ENCODE assay signal across 8 mouse cellular contexts in genomic region chr11:70431574-70431973, GRCm38 (mm10). TPM values are rescaled to one million over a fixed set of nuclear protein-coding genes. Genes with fewer than 3 reads are reported as not detected.
DNase-seq lines count a peak whose midpoint lies in the region; ATAC-seq and TF ChIP-seq lines count a peak whose summit lies in the region.

No protein-coding gene starts in this region.

- peaks cover 10% of the 10 kb centered on the region for H3K36me3 ChIP-seq in forebrain, embryonic 12.5 days (replicated peaks)
- H3K36me3 ChIP-seq in liver, embryonic 12.5 days = peaks cover 9% of the 10 kb centered on the region
- peaks cover 5% of the 10 kb centered on the region for H3K36me3 ChIP-seq in thymus, adult 2 months (ENCODE audit: control insufficient read depth, insufficient read depth, low read length)

- H3K4me1 ChIP-seq in forebrain, embryonic 12.5 days = peaks cover 30% of the 10 kb centered on the region
- peaks cover 46% of the 10 kb centered on the region for H3K4me1 ChIP-seq in liver, embryonic 12.5 days
- H3K4me1 ChIP-seq in thymus, adult 2 months (replicated peaks; ENCODE audit: control insufficient read depth, insufficient read depth, low read length) = peaks cover 36% of the 10 kb centered on the region

- 30% methylated on average over 5 of the region's 5 CpGs for WGBS in forebrain, embryonic 12.5 days
- 39% methylated on average over 5 of the region's 5 CpGs for WGBS in liver, embryonic 12.5 days (ENCODE audit: insufficient replicate concordance)
- WGBS in thymus, adult 2 months = 60% methylated on average over 5 of the region's 5 CpGs

- no peaks in the 10 kb centered on the region for H3K9me3 ChIP-seq in forebrain, embryonic 12.5 days
- no peaks in the 10 kb centered on the region for H3K9me3 ChIP-seq in liver, embryonic 12.5 days (replicated peaks)

- H3K4me3 ChIP-seq in forebrain, embryonic 12.5 days (replicated peaks) = peak overlapping the region; percentile 82; the same call in 1 of the 2 replicates
- H3K4me3 ChIP-seq in liver, embryonic 12.5 days = peak overlapping the region; percentile 75
- no peak overlapping the region for H3K4me3 ChIP-seq in thymus, adult 2 months (ENCODE audit: control insufficient read depth, insufficient read depth, low read length)

- no peak for TF ChIP-seq CTCF in thymus, adult 2 months (IDR thresholded peaks at IDR 0.05; ENCODE audit: borderline replicate concordance, control insufficient read depth, extremely low read depth, insufficient read depth, low read length, poor library complexity)

- H3K27me3 ChIP-seq in forebrain, embryonic 12.5 days = no peaks in the 10 kb centered on the region
- H3K27me3 ChIP-seq in liver, embryonic 12.5 days (replicated peaks) = no peaks in the 10 kb centered on the region
- H3K27me3 ChIP-seq in thymus, adult 2 months (ENCODE audit: control insufficient read depth, insufficient read depth, low read length) = no peaks in the 10 kb centered on the region

- no peak for ATAC-seq in cerebellum, adult (ENCODE audit: insufficient number of reproducible peaks, low FRiP score, low TSS enrichment)
- no peak for ATAC-seq in forebrain, embryonic 12.5 days (ENCODE audit: low FRiP score)
- no peak for ATAC-seq in liver, embryonic 12.5 days

- peak; percentile 34 to 43 for DNase-seq in cerebellum, postnatal 25 days
- DNase-seq in 3T3-L1 (ENCODE audit: low read depth, low spot score) = peak; percentile 61
- no peak for DNase-seq in thymus, adult 2 months
- DNase-seq in urinary bladder, postnatal 4 days (ENCODE audit: low spot score in 2 of 2) = no peak
- no peak for DNase-seq in frontal cortex, postnatal 36 days (ENCODE audit: low spot score in 2 of 2)

- peak overlapping the region; percentile 44; the same call in 1 of the 2 replicates for H3K9ac ChIP-seq in forebrain, embryonic 12.5 days
- H3K9ac ChIP-seq in liver, embryonic 12.5 days = no peak overlapping the region

- TF ChIP-seq POLR2A in thymus, adult 2 months (IDR thresholded peaks at IDR 0.05; ENCODE audit: control insufficient read depth, extremely low read depth, insufficient read depth, low read length, poor library complexity) = no peak

- peak overlapping the region; percentile 83 for H3K4me2 ChIP-seq in forebrain, embryonic 12.5 days
- peak overlapping the region; percentile 96 for H3K4me2 ChIP-seq in liver, embryonic 12.5 days

- H3K27ac ChIP-seq in forebrain, embryonic 12.5 days = peak overlapping the region; percentile 89
- H3K27ac ChIP-seq in liver, embryonic 12.5 days = peak overlapping the region; percentile 87
- no peak overlapping the region for H3K27ac ChIP-seq in thymus, adult 2 months (ENCODE audit: control insufficient read depth, insufficient read depth, low read length)

RNA-seq across cellular contexts. Expression of gene Arrb2, which starts 0.9 kb away (rescaled TPM):
- polyA plus RNA-seq in forebrain, embryonic 12.5 days (2016; fragmentation: Nextera tagmentation; extraction: Ambion mirVana) = 36.9 and 40.5 TPM in 2 replicates
- polyA plus RNA-seq in liver, embryonic 12.5 days (2016; fragmentation: Nextera tagmentation; extraction: Ambion mirVana) = 17.9 and 22.5 TPM in 2 replicates
- polyA plus RNA-seq in thymus, adult 2 months (2012; rRNA removed) = 213 and 220 TPM in 2 replicates

RNA-seq across cellular contexts. Expression of gene Med11, which starts 20.1 kb away (rescaled TPM):
- polyA plus RNA-seq in forebrain, embryonic 12.5 days (2016; fragmentation: Nextera tagmentation; extraction: Ambion mirVana) = 32.1 and 32.5 TPM in 2 replicates
- 19.7 and 21.7 TPM in 2 replicates for polyA plus RNA-seq in liver, embryonic 12.5 days (2016; fragmentation: Nextera tagmentation; extraction: Ambion mirVana)
- polyA plus RNA-seq in thymus, adult 2 months (2012; rRNA removed) = 29.1 and 34.8 TPM in 2 replicates

RNA-seq across cellular contexts. Expression of gene Pelp1, which starts 21.7 kb away (rescaled TPM):
- 40.3 and 46.2 TPM in 2 replicates for polyA plus RNA-seq in forebrain, embryonic 12.5 days (2016; fragmentation: Nextera tagmentation; extraction: Ambion mirVana)
- polyA plus RNA-seq in liver, embryonic 12.5 days (2016; fragmentation: Nextera tagmentation; extraction: Ambion mirVana) = 28.6 and 29.7 TPM in 2 replicates
- 33.0 and 40.4 TPM in 2 replicates for polyA plus RNA-seq in thymus, adult 2 months (2012; rRNA removed)

RNA-seq across cellular contexts. Expression of gene Zmynd15, which starts 27.7 kb away (rescaled TPM):
- polyA plus RNA-seq in forebrain, embryonic 12.5 days (2016; fragmentation: Nextera tagmentation; extraction: Ambion mirVana) = 0.35 and 0.43 TPM in 2 replicates
- polyA plus RNA-seq in liver, embryonic 12.5 days (2016; fragmentation: Nextera tagmentation; extraction: Ambion mirVana) = 0.12 and 0.23 TPM in 2 replicates
- polyA plus RNA-seq in thymus, adult 2 months (2012; rRNA removed) = 27.0 and 31.2 TPM in 2 replicates

RNA-seq across cellular contexts. Expression of gene Cxcl16, which starts 28.2 kb away (rescaled TPM):
- polyA plus RNA-seq in forebrain, embryonic 12.5 days (2016; fragmentation: Nextera tagmentation; extraction: Ambion mirVana) = 0.74 and 1.0 TPM in 2 replicates
- 0.87 and 1.1 TPM in 2 replicates for polyA plus RNA-seq in liver, embryonic 12.5 days (2016; fragmentation: Nextera tagmentation; extraction: Ambion mirVana)
- polyA plus RNA-seq in thymus, adult 2 months (2012; rRNA removed) = 57.7 and 92.8 TPM in 2 replicates

Comparison
In these comparisons a context has a peak if more than half of its experiments do, and no peak if none do; other contexts are left out.
1. DNase-seq: peak in cerebellum, postnatal 25 days (2 of 2) and 3T3-L1 (single experiment); none in thymus, adult 2 months (single experiment), urinary bladder, postnatal 4 days (0 of 2) and frontal cortex, postnatal 36 days (0 of 2).